Mouse (Mus musculus): ENCODE data around the gene Gm14295. TPM values are rescaled to one million over a fixed set of nuclear protein-coding genes. Genes with fewer than 3 reads are reported as not detected.
"Not testable (repeated sequence)": the region's sequence is repeated elsewhere in the genome, so short reads cannot be mapped to it uniquely, and the experiment has no call there.

The Gm14295 gene
- 10.7 and 16.4 TPM in 2 replicates for polyA plus RNA-seq (2014; fragmentation: Nextera tagmentation; extraction: Ambion mirVana)

- DNase-seq (ENCODE audit: low spot score); H3K27ac ChIP-seq (ENCODE audit: low read depth, low read length); H3K4me1 ChIP-seq (replicated peaks; ENCODE audit: control insufficient read depth, insufficient read depth, low read length); H3K27me3 ChIP-seq (ENCODE audit: control insufficient read depth, insufficient read depth, low read length); H3K9ac ChIP-seq (ENCODE audit: low read length); ATAC-seq (replicated peaks; ENCODE audit: low FRiP score); H3K9me3 ChIP-seq (ENCODE audit: control insufficient read depth, low read length); H3K36me3 ChIP-seq (ENCODE audit: control insufficient read depth, insufficient read depth, low read length): not testable (repeated sequence)
- H3K4me2 ChIP-seq (ENCODE audit: low read depth, low read length, severe bottlenecking), result 0 out of 2 replicates have a peak within 1 kb of the TSS, but pooled peaks have one; percentile 18
- WGBS, result no CpG with 5 or more reads among the region's 6 CpGs
- H3K4me3 ChIP-seq (ENCODE audit: low read depth, low read length), result peak within 1 kb of the TSS; percentile 32
Measured at GRCm38 (mm10) chr2:176798312-176798711, at the start of gene Gm14295. TSS of gene Gm14295 (plus strand) at chr2:176798612.

GRCm38 (mm10) chr2:176798785-176799184 lies 373 bp downstream of the Gm14295 start:
- DNase-seq (ENCODE audit: low spot score), result peak; percentile 25
- not testable (repeated sequence) for H3K4me1 ChIP-seq (replicated peaks; ENCODE audit: control insufficient read depth, insufficient read depth, low read length); ATAC-seq (replicated peaks; ENCODE audit: low FRiP score); H3K36me3 ChIP-seq (ENCODE audit: control insufficient read depth, insufficient read depth, low read length); H3K27ac ChIP-seq (ENCODE audit: low read depth, low read length); H3K9me3 ChIP-seq (ENCODE audit: control insufficient read depth, low read length); H3K27me3 ChIP-seq (ENCODE audit: control insufficient read depth, insufficient read depth, low read length); H3K9ac ChIP-seq (ENCODE audit: low read length)
- Histone ChIP-seq H3K4me2 (ENCODE audit: low read depth, low read length, severe bottlenecking) (0 out of 2 replicates have a peak overlapping the region, but pooled peaks have one; percentile 18), H3K4me3 (ENCODE audit: low read depth, low read length) (peak overlapping the region; percentile 32)
- WGBS, result 18% methylated on average over 9 of the region's 15 CpGs

GRCm38 (mm10) chr2:176830840-176831239 lies 32.4 kb downstream of the Gm14295 start, which contains the start of gene Gm14408:
TSS of gene Gm14408 (plus strand) at chr2:176831140.
- H3K9me3 ChIP-seq (ENCODE audit: control insufficient read depth, low read length); H3K36me3 ChIP-seq (ENCODE audit: control insufficient read depth, insufficient read depth, low read length); DNase-seq (ENCODE audit: low spot score); ATAC-seq (replicated peaks; ENCODE audit: low FRiP score); H3K4me2 ChIP-seq (ENCODE audit: low read depth, low read length, severe bottlenecking); H3K27me3 ChIP-seq (ENCODE audit: control insufficient read depth, insufficient read depth, low read length); H3K27ac ChIP-seq (ENCODE audit: low read depth, low read length); H3K9ac ChIP-seq (ENCODE audit: low read length); H3K4me3 ChIP-seq (ENCODE audit: low read depth, low read length); H3K4me1 ChIP-seq (replicated peaks; ENCODE audit: control insufficient read depth, insufficient read depth, low read length): not testable (repeated sequence)
- 90% methylated on average over 1 of the region's 3 CpGs for WGBS

Other genes with a start within 250 kb of the Gm14295 start
- gene Gm14308, start 162.3 kb upstream of the Gm14295 start, polyA plus RNA-seq (2014; fragmentation: Nextera tagmentation; extraction: Ambion mirVana), result 7.1 and 17.9 TPM in 2 replicates
- gene Zfp973, start 128.1 kb upstream of the Gm14295 start, polyA plus RNA-seq (2014; fragmentation: Nextera tagmentation; extraction: Ambion mirVana), result 9.6 and 10.1 TPM in 2 replicates
- gene Gm14305, start 90.3 kb upstream of the Gm14295 start, polyA plus RNA-seq (2014; fragmentation: Nextera tagmentation; extraction: Ambion mirVana), result 35.9 and 36.4 TPM in 2 replicates
- not detected in 2 replicates for gene Gm14408, start 32.5 kb downstream of the Gm14295 start, polyA plus RNA-seq (2014; fragmentation: Nextera tagmentation; extraction: Ambion mirVana)
- 8.3 and 14.6 TPM in 2 replicates for gene Gm14296, start 129.2 kb downstream of the Gm14295 start, polyA plus RNA-seq (2014; fragmentation: Nextera tagmentation; extraction: Ambion mirVana)
- 8.4 and 10.8 TPM in 2 replicates for gene Gm14419, start 202.3 kb downstream of the Gm14295 start, polyA plus RNA-seq (2014; fragmentation: Nextera tagmentation; extraction: Ambion mirVana)

Data from forebrain, embryonic 11.5 days (tissue).